Mouse (Mus musculus) lung, adult 18-20 months (tissue): ENCODE measurements at regions not wholly inside any gene's neighbourhood (a gene's known extent, or its start where the extent isn't known, plus 50 kb on each side); places are given as distances from the start of the nearest gene placed in this dataset.
"Not testable (repeated sequence)": the region's sequence is repeated elsewhere in the genome, so short reads cannot be mapped to it uniquely, and the experiment has no call there.

Source experiments
- DNase-seq, 2 experiments: peaks; one replicate each; pipeline ENCODE4 v3.0.0; 2022; ENCODE audit warnings: mixed read lengths in 2 of 2

- no peak for DNase-seq
Measured at GRCm38 (mm10) chr1:47646681-47647080, 754.0 kb upstream of the Slc39a10 start.

- no peak for DNase-seq
Measured at GRCm38 (mm10) chr1:47606597-47606996, 713.9 kb upstream of the Slc39a10 start.

GRCm38 (mm10) chr1:47603989-47604360 lies 711.3 kb upstream of the Slc39a10 start:
- DNase-seq, result no peak

GRCm38 (mm10) chr1:47603294-47603988 lies 710.8 kb upstream of the Slc39a10 start:
- no peak for DNase-seq

- DNase-seq, result not testable (repeated sequence)
Measured at GRCm38 (mm10) chr1:47593641-47594040, 701.0 kb upstream of the Slc39a10 start.

- DNase-seq, result no peak
Measured at GRCm38 (mm10) chr1:47545606-47546005, 653.0 kb upstream of the Slc39a10 start.

- no peak for DNase-seq
Measured at GRCm38 (mm10) chr1:47511426-47511825, 618.8 kb upstream of the Slc39a10 start.

GRCm38 (mm10) chr1:47507801-47508200 lies 615.1 kb upstream of the Slc39a10 start:
- DNase-seq, result no peak

GRCm38 (mm10) chr1:47488581-47489204 lies 596.0 kb upstream of the Slc39a10 start:
- no peak for DNase-seq

- no peak for DNase-seq
Measured at GRCm38 (mm10) chr1:47486087-47486486, 593.4 kb upstream of the Slc39a10 start.

GRCm38 (mm10) chr1:47479059-47479458 lies 586.4 kb upstream of the Slc39a10 start:
- DNase-seq, result no peak

- DNase-seq, result no peak
Measured at GRCm38 (mm10) chr1:47466573-47467253, 574.1 kb upstream of the Slc39a10 start.

GRCm38 (mm10) chr1:47448737-47449489 lies 556.3 kb upstream of the Slc39a10 start:
- no peak for DNase-seq

GRCm38 (mm10) chr1:47448070-47448469 lies 555.4 kb upstream of the Slc39a10 start:
- DNase-seq, result no peak

- DNase-seq, result no peak
Measured at GRCm38 (mm10) chr1:47446021-47446420, 553.4 kb upstream of the Slc39a10 start.

- DNase-seq, result no peak
Measured at GRCm38 (mm10) chr1:47432829-47433228, 540.2 kb upstream of the Slc39a10 start.

- no peak for DNase-seq
Measured at GRCm38 (mm10) chr1:47405164-47405563, 512.5 kb upstream of the Slc39a10 start.

GRCm38 (mm10) chr1:47386579-47386978 lies 493.9 kb upstream of the Slc39a10 start:
- no peak for DNase-seq

GRCm38 (mm10) chr1:47378795-47379194 lies 486.1 kb upstream of the Slc39a10 start:
- DNase-seq, result no peak

GRCm38 (mm10) chr1:47339718-47340439 lies 447.2 kb upstream of the Slc39a10 start:
- no peak for DNase-seq

- no peak for DNase-seq
Measured at GRCm38 (mm10) chr1:47310572-47311075, 418.0 kb upstream of the Slc39a10 start.

GRCm38 (mm10) chr1:47306961-47307360 lies 414.3 kb upstream of the Slc39a10 start:
- DNase-seq, result no peak
